Comparison of ENCODE assay signal across 8 mouse cellular contexts in genomic region chr12:54489675-54490074, GRCm38 (mm10).
DNase-seq lines count a peak whose midpoint lies in the region; ATAC-seq and TF ChIP-seq lines count a peak whose summit lies in the region.

No protein-coding gene starts in this region.

- H3K27me3 ChIP-seq in embryonic facial prominence, embryonic 12.5 days: peaks cover 10% of the 10 kb centered on the region; the same call in 1 of the 2 replicates
- no peaks in the 10 kb centered on the region for H3K27me3 ChIP-seq in kidney, adult 2 months (replicated peaks; ENCODE audit: control insufficient read depth, insufficient read depth, low read length)
- H3K27me3 ChIP-seq in limb, embryonic 10.5 days (ENCODE audit: low read depth, poor library complexity, severe bottlenecking): peaks cover 18% of the 10 kb centered on the region
- H3K27me3 ChIP-seq in stomach, embryonic 16.5 days (ENCODE audit: control insufficient read depth, insufficient read depth, low read length): no peaks in the 10 kb centered on the region

- no peaks in the 10 kb centered on the region for H3K36me3 ChIP-seq in embryonic facial prominence, embryonic 12.5 days
- no peaks in the 10 kb centered on the region for H3K36me3 ChIP-seq in kidney, adult 2 months (ENCODE audit: control insufficient read depth, insufficient read depth, low read length)
- no peaks in the 10 kb centered on the region for H3K36me3 ChIP-seq in limb, embryonic 10.5 days
- no peaks in the 10 kb centered on the region for H3K36me3 ChIP-seq in stomach, embryonic 16.5 days (ENCODE audit: control insufficient read depth, insufficient read depth, low read length)

- no peaks in the 10 kb centered on the region for H3K4me1 ChIP-seq in embryonic facial prominence, embryonic 12.5 days
- H3K4me1 ChIP-seq in kidney, adult 2 months (ENCODE audit: control insufficient read depth, insufficient read depth, low read length): no peaks in the 10 kb centered on the region
- peaks cover 22% of the 10 kb centered on the region for H3K4me1 ChIP-seq in limb, embryonic 10.5 days
- H3K4me1 ChIP-seq in stomach, embryonic 16.5 days (ENCODE audit: control insufficient read depth, insufficient read depth, low read length): peaks cover 13% of the 10 kb centered on the region; the same call in 1 of the 2 replicates

- no peaks in the 10 kb centered on the region for H3K9me3 ChIP-seq in embryonic facial prominence, embryonic 12.5 days
- no peaks in the 10 kb centered on the region for H3K9me3 ChIP-seq in limb, embryonic 10.5 days (replicated peaks)
- no peaks in the 10 kb centered on the region for H3K9me3 ChIP-seq in stomach, embryonic 16.5 days (replicated peaks; ENCODE audit: control insufficient read depth, low read length)

- H3K9ac ChIP-seq in embryonic facial prominence, embryonic 12.5 days: no peak overlapping the region
- H3K9ac ChIP-seq in stomach, embryonic 16.5 days (ENCODE audit: low read length): peak overlapping the region; percentile 44; the same call in 1 of the 2 replicates

- no peak overlapping the region for H3K4me3 ChIP-seq in embryonic facial prominence, embryonic 12.5 days
- H3K4me3 ChIP-seq in kidney, adult 2 months (ENCODE audit: insufficient read depth, low read depth, low read length): no peak overlapping the region
- no peak overlapping the region for H3K4me3 ChIP-seq in limb, embryonic 10.5 days
- no peak overlapping the region for H3K4me3 ChIP-seq in stomach, embryonic 16.5 days (replicated peaks; ENCODE audit: low read length)

- TF ChIP-seq POLR2A in kidney, adult 2 months (IDR thresholded peaks at IDR 0.05; ENCODE audit: low read depth, low read length): no peak

- ATAC-seq in embryonic facial prominence, embryonic 12.5 days (ENCODE audit: insufficient number of reproducible peaks, insufficient read depth, low FRiP score, low TSS enrichment): 0 out of 2 replicates have a peak, but pooled peaks have one; percentile 28
- ATAC-seq in monocyte, adult 5-6 weeks (replicated peaks; ENCODE audit: insufficient number of reproducible peaks, low FRiP score, low TSS enrichment, poor library complexity, severe bottlenecking): peak; percentile 85
- peak; percentile 82 for ATAC-seq in stomach, embryonic 16.5 days (ENCODE audit: insufficient read depth, low FRiP score)

- H3K4me2 ChIP-seq in embryonic facial prominence, embryonic 12.5 days (replicated peaks): no peak overlapping the region
- no peak overlapping the region for H3K4me2 ChIP-seq in stomach, embryonic 16.5 days (ENCODE audit: low read depth, low read length)

- peak; percentile 17 for DNase-seq in 3134 (ENCODE audit: extremely low read depth, insufficient read length, low spot score)
- peak; percentile 39 for DNase-seq in adrenal gland, adult 8-10 months
- DNase-seq in heart, adult 8-10 months (ENCODE audit: low spot score): peak; percentile 74
- peak; percentile 82 for DNase-seq in kidney, adult 2 months
- peak; percentile 71 for DNase-seq in limb, embryonic 10.5 days (ENCODE audit: low spot score)

- TF ChIP-seq CTCF in kidney, adult 2 months (conservative IDR thresholded peaks at IDR 0.05; ENCODE audit: insufficient read depth, insufficient read length, low read depth, low read length): peak; percentile 83

- WGBS in embryonic facial prominence, embryonic 12.5 days: 4% methylated on average over 8 of the region's 8 CpGs
- WGBS in kidney, adult 2 months: 3% methylated on average over 8 of the region's 8 CpGs
- 6% methylated on average over 8 of the region's 8 CpGs for WGBS in limb, embryonic 10.5 days
- WGBS in stomach, embryonic 16.5 days: 4% methylated on average over 8 of the region's 8 CpGs

- no peak overlapping the region for H3K27ac ChIP-seq in embryonic facial prominence, embryonic 12.5 days
- no peak overlapping the region for H3K27ac ChIP-seq in kidney, adult 2 months (ENCODE audit: insufficient read depth, low read depth, low read length)
- H3K27ac ChIP-seq in limb, embryonic 10.5 days: no peak overlapping the region
- H3K27ac ChIP-seq in stomach, embryonic 16.5 days (ENCODE audit: low read length): no peak overlapping the region

Comparison
In these comparisons a context has a peak if more than half of its experiments do, and no peak if none do; other contexts are left out.
1. DNase-seq: peak in every context shown above with its lines; median percentile 82 in kidney, adult 2 months; 74 in heart, adult 8-10 months; 71 in limb, embryonic 10.5 days; 39 in adrenal gland, adult 8-10 months; 17 in 3134.
2. ATAC-seq: peak in every context shown above with its lines; median percentile 85 in monocyte, adult 5-6 weeks; 82 in stomach, embryonic 16.5 days; 28 in embryonic facial prominence, embryonic 12.5 days.